Mouse (Mus musculus) stomach, embryonic 16.5 days (tissue): ENCODE measurements around the gene Phgr1. TPM values are rescaled to one million over a fixed set of nuclear protein-coding genes. Genes with fewer than 3 reads are reported as not detected.

ENCODE experiments used
- ATAC-seq: fragments of 200-750 bp; cut with Nextera tagmentation; 2 replicates; pipeline ENCODE4 v1.8.0; 2017; ENCODE audit warnings: moderate number of reproducible peaks, moderate TSS enrichment; ENCODE audit not compliant: insufficient read depth, low FRiP score
- H3K27ac ChIP-seq: fragments of 300-500 bp; sonication (generic); 2 replicates; pipeline ENCODE4 v1.5.1; 2014; ENCODE audit warnings: low read length
- H3K27me3 ChIP-seq: fragments of 300-500 bp; sonication (generic); 2 replicates; pipeline ENCODE4 v1.6.1; 2014; ENCODE audit warnings: low read length, control low read depth, mixed read lengths; ENCODE audit not compliant: control insufficient read depth, insufficient read depth
- H3K36me3 ChIP-seq: fragments of 300-500 bp; sonication (generic); 2 replicates; pipeline ENCODE4 v1.6.1; 2014; ENCODE audit warnings: low read length; ENCODE audit not compliant: control insufficient read depth, insufficient read depth
- H3K4me1 ChIP-seq: fragments of 300-500 bp; sonication (generic); 2 replicates; pipeline ENCODE4 v1.6.1; 2014; ENCODE audit warnings: low read length, control low read depth, mixed read lengths; ENCODE audit not compliant: control insufficient read depth, insufficient read depth
- H3K4me2 ChIP-seq: fragments of 300-500 bp; sonication (generic); 2 replicates; pipeline ENCODE4 v1.6.1; 2014; ENCODE audit warnings: low read depth, low read length, mixed read lengths
- H3K4me3 ChIP-seq: fragments of 300-500 bp; sonication (generic); replicated peaks from 2 replicates; pipeline ENCODE4 v1.5.1; 2014; ENCODE audit warnings: mild to moderate bottlenecking, low read length
- H3K9ac ChIP-seq: fragments of 300-500 bp; sonication (generic); 2 replicates; pipeline ENCODE4 v1.6.1; 2014; ENCODE audit warnings: low read length
- H3K9me3 ChIP-seq: fragments of 300-500 bp; sonication (generic); replicated peaks from 2 replicates; pipeline ENCODE4 v1.6.1; 2016; ENCODE audit warnings: low read length, control low read depth; ENCODE audit not compliant: control insufficient read depth
- WGBS: fragments of 180-500 bp; shearing (Covaris S2); extraction: QIAGEN DNeasy Blood & Tissue Kit; methylation state at CpG from one replicate; pipeline ENCODE4 v1.1.7; 2014; 5-methylcytosine and 5-hydroxymethylcytosine counted together
- polyA plus RNA-seq: library from polyadenylated mRNA; unstranded; fragments of >200 nt; fragmentation: Nextera tagmentation; extraction: Ambion mirVana; gene quantifications from 2 replicates; pipeline ENCODE4 v1.2.1, GENCODE M21; 2015

Gene Phgr1
- polyA plus RNA-seq, 1 experiment from 2014 or later, result 22.2 TPM

DNA sequence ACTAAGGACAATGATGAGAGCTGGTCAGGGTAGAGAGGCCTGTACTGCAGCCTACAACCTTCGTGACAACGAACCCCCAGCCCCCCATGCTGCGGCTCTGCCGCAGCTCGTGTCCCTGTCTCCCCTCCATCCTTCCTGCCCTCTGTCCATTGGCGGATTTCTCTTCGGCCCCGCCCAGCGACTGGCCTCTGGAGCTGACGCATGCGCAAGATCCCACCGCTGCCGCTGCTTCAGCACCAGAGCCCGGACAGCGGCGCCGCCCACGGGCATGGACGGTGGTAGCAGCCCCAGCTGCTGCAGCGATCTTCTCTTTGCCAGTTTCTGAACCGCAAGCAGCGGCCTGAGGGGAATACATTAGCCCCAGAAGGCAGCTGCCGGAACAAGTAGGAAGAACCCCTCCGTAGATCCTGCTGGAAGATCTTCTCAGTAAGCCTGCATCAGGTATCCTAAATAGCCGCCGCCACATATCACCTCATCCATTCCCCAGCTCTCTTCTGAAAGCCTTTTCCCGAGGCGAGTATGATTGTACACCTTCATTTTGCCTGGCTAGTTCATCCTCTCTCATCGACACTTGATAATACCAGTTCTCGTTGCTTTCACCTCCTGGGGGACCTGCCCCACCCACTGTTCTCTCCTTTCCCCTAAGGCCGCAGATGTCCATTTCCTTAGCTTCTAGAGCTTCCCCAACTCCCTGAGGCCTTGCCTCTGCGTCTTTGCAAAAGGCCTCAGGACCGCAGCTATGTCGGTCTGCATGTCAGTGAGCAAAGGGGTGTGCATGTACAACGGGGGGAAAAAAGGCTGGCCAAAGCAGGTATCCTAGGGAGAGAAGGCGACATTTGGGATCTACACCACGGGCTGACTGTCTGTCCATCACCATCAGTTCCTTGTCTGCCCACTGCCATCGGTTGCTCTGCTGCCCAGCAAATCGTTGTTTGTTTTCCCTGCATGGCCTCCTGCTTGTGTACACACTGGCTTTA, 7.2 kb downstream of the Phgr1 start, which contains the start of gene Disp2:
Gene Disp2, plus strand, starts transcription at position 216 of the 977 bp plus-strand sequence.
- Histone ChIP-seq H3K4me3 (peak within 1 kb of the TSS; percentile 45), H3K4me2 (peak within 1 kb of the TSS; percentile 75), H3K4me1 (0 out of 2 replicates have a peak, but pooled peaks cover 7% of the 10 kb centered on the region), H3K27ac (no peak within 1 kb of the TSS), H3K27me3 (no peaks in the 10 kb centered on the region), H3K9ac (peak within 1 kb of the TSS; percentile 21), H3K36me3 (no peaks in the 10 kb centered on the region), H3K9me3 (no peaks in the 10 kb centered on the region)
- peak; percentile 87 for ATAC-seq
- WGBS, result 11% methylated on average over 39 of the region's 39 CpGs

DNA sequence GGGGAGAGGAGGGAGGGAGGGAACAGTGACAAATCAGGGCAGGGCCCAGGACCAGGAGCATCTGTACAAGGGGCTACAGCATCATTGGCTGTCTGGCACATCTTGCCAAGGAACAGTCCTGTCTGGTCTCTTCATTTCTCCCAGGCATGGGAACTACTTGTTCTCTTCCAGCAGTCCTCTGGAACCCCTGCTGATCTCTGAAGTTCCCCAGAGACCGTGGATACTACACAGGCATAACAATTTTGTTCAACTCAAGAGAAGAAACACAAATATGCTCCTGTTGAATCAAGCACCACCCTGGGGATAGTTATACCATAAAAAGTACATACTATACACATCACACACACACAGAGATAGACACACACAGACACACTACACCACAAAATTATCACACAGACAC, 8.5 kb downstream of the Phgr1 start:
- no peak overlapping the region for H3K4me2 ChIP-seq
- H3K9me3 ChIP-seq, result no peaks in the 10 kb centered on the region
- H3K4me3 ChIP-seq, result no peak overlapping the region
- no peak for ATAC-seq
- H3K27ac ChIP-seq, result no peak overlapping the region
- H3K4me1 ChIP-seq, result 0 out of 2 replicates have a peak, but pooled peaks cover under 1% of the 10 kb centered on the region
- no peak overlapping the region for H3K9ac ChIP-seq
- H3K36me3 ChIP-seq, result no peaks in the 10 kb centered on the region
- H3K27me3 ChIP-seq, result no peaks in the 10 kb centered on the region
- WGBS, result 33% methylated on average over 1 of the region's 1 CpGs

DNA sequence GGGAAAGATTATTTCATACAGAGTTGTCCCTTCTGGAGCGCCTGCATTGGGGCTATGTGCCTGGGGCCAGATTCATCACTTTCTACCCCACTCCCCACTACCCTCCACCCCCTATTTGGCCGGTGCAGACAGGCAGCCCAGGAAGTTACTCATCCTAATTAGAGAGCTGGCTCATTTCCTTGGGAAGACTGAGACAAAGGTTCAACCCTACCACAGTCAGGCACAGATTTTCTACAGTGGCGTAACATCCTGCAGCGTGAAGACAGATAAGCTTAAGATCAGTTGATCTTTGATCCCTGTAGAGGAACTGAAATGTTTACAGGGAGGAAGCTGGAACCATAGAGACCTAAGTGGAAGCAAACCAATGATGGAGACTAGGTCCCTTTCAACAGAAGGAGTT, 9.7 kb downstream of the Phgr1 start:
- Histone ChIP-seq H3K4me1 (no peaks in the 10 kb centered on the region), H3K9me3 (no peaks in the 10 kb centered on the region), H3K4me2 (no peak overlapping the region), H3K27ac (no peak overlapping the region), H3K4me3 (no peak overlapping the region), H3K27me3 (no peaks in the 10 kb centered on the region), H3K9ac (no peak overlapping the region), H3K36me3 (no peaks in the 10 kb centered on the region)
- WGBS, result 49% methylated on average over 4 of the region's 4 CpGs
- ATAC-seq, result no peak

DNA sequence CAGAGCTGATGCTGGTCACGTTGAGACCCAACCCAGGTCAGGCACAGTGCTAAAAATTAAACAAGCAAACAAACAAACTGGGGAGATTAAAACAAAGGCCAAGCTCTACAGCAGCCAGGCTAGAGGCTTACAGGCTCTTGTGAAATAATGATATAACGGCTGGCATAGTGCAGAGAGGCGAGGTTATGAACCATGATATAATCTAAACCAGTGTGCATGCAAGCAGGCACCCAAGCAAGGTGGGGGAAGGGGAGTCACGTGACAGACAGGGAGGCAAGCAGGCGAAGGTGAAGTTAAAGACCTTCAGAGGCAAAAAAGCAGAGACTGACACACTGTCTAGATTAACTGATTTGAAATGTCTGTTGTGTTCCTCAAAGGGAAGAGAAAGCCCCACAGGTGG, 10.5 kb downstream of the Phgr1 start:
- 46% methylated on average over 5 of the region's 5 CpGs for WGBS
- no peak overlapping the region for H3K9ac ChIP-seq
- H3K4me1 ChIP-seq, result no peaks in the 10 kb centered on the region
- no peak for ATAC-seq
- no peak overlapping the region for H3K4me2 ChIP-seq
- H3K27me3 ChIP-seq, result no peaks in the 10 kb centered on the region
- H3K27ac ChIP-seq, result no peak overlapping the region
- H3K9me3 ChIP-seq, result no peaks in the 10 kb centered on the region
- H3K36me3 ChIP-seq, result no peaks in the 10 kb centered on the region
- H3K4me3 ChIP-seq, result no peak overlapping the region

DNA sequence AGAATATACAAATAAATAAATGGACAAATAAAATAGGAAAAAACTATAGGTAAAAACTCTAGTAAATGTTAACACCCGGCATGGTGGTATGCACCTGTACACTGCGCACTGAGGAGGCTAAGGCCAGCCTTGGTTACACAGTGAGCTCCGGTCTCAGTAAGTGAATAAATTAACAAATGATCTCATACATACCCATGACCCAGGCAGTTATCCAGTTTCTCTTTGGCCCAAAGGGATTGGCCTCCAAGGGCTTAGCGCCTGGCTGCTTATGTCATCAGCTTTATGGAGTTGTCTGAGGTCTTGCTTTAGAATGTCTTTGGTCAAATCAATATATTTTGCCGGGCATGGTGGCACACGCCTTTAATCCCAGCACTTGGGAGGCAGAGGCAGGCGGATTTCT, 11.1 kb downstream of the Phgr1 start:
- no peaks in the 10 kb centered on the region for H3K36me3 ChIP-seq
- H3K9ac ChIP-seq, result no peak overlapping the region
- 85% methylated on average over 7 of the region's 7 CpGs for WGBS
- H3K9me3 ChIP-seq, result no peaks in the 10 kb centered on the region
- H3K4me1 ChIP-seq, result no peaks in the 10 kb centered on the region
- no peak for ATAC-seq
- no peak overlapping the region for H3K27ac ChIP-seq
- H3K27me3 ChIP-seq, result no peaks in the 10 kb centered on the region
- H3K4me3 ChIP-seq, result no peak overlapping the region
- no peak overlapping the region for H3K4me2 ChIP-seq

DNA sequence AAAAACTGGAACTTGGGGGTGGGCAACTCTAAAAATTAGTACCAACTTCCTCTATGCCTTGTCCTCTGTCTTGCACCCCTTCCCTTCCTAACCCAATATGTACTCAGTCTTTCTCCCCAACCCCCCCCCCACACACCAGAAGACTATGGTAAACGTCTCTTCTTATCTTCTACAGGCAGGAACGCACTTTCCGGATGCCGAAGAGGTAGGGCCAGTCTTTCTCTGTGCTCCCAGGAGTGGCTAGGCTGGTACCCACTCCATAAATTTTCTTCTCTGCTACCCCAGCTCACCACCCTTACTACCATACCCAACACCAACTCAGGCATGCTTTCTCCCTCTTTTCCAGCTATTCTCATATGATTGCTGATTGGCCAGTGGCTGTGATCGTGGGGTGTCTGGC, 14.0 kb downstream of the Phgr1 start:
- Histone ChIP-seq H3K9me3 (no peaks in the 10 kb centered on the region), H3K4me1 (peaks cover 6% of the 10 kb centered on the region; the same call in 1 of the 2 replicates), H3K9ac (no peak overlapping the region), H3K4me2 (no peak overlapping the region), H3K36me3 (no peaks in the 10 kb centered on the region), H3K27ac (no peak overlapping the region), H3K4me3 (no peak overlapping the region), H3K27me3 (no peaks in the 10 kb centered on the region)
- no peak for ATAC-seq
- 69% methylated on average over 5 of the region's 5 CpGs for WGBS

DNA sequence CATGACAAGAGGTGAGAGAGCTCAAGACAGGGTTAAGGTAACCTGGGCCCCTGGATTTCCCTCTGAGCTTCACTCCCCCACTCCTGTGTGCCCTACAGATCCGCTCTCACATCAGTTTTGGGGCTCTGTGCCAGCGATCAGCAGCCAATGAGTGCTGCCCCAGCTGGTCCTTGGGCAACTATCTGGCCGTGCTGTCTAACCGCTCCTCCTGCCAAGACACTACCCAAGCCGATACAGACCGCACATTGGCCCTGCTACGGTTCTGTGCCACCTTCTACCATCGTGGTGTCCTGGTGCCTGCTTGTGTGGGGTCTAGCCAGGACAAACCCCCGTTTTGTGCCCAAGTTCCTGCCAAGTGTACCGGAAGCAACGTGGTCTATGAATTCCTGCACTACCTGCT, 16.9 kb downstream of the Phgr1 start:
- Histone ChIP-seq H3K9me3 (no peaks in the 10 kb centered on the region), H3K4me3 (no peak overlapping the region), H3K36me3 (no peaks in the 10 kb centered on the region), H3K27me3 (no peaks in the 10 kb centered on the region), H3K4me2 (no peak overlapping the region), H3K4me1 (peaks cover 6% of the 10 kb centered on the region; the same call in 1 of the 2 replicates), H3K27ac (no peak overlapping the region), H3K9ac (no peak overlapping the region)
- no peak for ATAC-seq
- 85% methylated on average over 11 of the region's 11 CpGs for WGBS

DNA sequence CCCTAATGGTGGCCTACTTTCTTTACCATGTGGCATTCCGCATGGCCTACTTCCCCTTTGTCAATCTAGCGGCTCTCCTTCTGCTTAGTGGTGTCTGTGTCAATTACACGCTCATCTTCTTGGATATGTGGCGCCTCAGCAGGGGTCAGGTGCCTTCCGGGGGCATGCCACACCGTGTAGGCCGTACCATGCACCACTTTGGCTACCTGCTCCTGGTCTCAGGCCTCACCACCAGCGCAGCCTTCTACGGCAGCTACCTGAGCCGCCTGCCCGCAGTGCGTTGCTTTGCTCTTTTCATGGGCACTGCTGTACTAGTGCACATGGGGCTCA, 17.6 kb downstream of the Phgr1 start:
- Histone ChIP-seq H3K27me3 (no peaks in the 10 kb centered on the region), H3K9ac (peak overlapping the region; percentile 59; the same call in 1 of the 2 replicates), H3K4me1 (peaks cover 6% of the 10 kb centered on the region; the same call in 1 of the 2 replicates), H3K9me3 (no peaks in the 10 kb centered on the region), H3K4me3 (peak overlapping the region; percentile 25), H3K27ac (no peak overlapping the region), H3K36me3 (no peaks in the 10 kb centered on the region), H3K4me2 (peak overlapping the region; percentile 49)
- 0 out of 2 replicates have a peak, but pooled peaks have one; percentile 15 for ATAC-seq
- 52% methylated on average over 12 of the region's 12 CpGs for WGBS
